Mouse (Mus musculus): ENCODE data around the gene Nit1. TPM values are rescaled to one million over a fixed set of nuclear protein-coding genes. Genes with fewer than 3 reads are reported as not detected.
A peak's percentile ranks its signal among the peaks of the same experiment; 100 is the strongest.

Nit1 gene
- polyA plus RNA-seq, 1 experiment, result 52.2 TPM

DNA sequence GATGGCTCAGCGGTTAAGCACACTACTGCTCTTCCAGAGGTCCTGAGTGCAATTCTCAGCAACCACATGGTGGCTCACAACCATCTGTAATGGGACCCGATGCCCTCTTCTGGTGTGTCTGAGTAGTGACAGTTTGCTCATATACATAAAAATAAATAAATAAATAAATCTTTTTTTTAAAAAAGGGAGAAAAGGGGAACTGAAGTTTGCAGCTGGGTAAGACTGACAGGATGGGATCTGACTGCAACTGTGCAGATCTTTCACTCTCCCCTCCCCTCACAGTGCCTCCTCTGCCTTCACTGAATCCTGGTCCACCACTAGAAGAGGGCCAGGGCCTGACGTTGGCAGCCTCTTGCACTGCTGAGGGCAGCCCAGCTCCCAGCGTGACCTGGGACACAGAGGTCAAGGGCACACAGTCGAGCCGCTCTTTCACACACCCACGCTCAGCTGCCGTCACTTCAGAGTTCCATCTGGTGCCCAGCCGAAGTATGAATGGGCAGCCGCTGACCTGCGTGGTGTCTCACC lies 36.7 kb upstream of the Nit1 start:
- H3K36me3 ChIP-seq (ENCODE audit: control insufficient read depth, insufficient read depth, low read length), result no peaks in the 10 kb centered on the region
- TF ChIP-seq POLR2A (IDR thresholded peaks at IDR 0.05; ENCODE audit: control insufficient read depth, extremely low read depth, insufficient read depth, low read length, poor library complexity), result no peak
- WGBS, result 85% methylated on average over 11 of the region's 11 CpGs
- no peak for DNase-seq
- H3K27me3 ChIP-seq (ENCODE audit: control insufficient read depth, insufficient read depth, low read length), result no peaks in the 10 kb centered on the region; the same call in 1 of the 2 replicates
- no peak overlapping the region for H3K4me3 ChIP-seq (ENCODE audit: control insufficient read depth, insufficient read depth, low read length)
- peaks cover 6% of the 10 kb centered on the region for H3K4me1 ChIP-seq (replicated peaks; ENCODE audit: control insufficient read depth, insufficient read depth, low read length)
- H3K27ac ChIP-seq (ENCODE audit: control insufficient read depth, insufficient read depth, low read length), result no peak overlapping the region

DNA sequence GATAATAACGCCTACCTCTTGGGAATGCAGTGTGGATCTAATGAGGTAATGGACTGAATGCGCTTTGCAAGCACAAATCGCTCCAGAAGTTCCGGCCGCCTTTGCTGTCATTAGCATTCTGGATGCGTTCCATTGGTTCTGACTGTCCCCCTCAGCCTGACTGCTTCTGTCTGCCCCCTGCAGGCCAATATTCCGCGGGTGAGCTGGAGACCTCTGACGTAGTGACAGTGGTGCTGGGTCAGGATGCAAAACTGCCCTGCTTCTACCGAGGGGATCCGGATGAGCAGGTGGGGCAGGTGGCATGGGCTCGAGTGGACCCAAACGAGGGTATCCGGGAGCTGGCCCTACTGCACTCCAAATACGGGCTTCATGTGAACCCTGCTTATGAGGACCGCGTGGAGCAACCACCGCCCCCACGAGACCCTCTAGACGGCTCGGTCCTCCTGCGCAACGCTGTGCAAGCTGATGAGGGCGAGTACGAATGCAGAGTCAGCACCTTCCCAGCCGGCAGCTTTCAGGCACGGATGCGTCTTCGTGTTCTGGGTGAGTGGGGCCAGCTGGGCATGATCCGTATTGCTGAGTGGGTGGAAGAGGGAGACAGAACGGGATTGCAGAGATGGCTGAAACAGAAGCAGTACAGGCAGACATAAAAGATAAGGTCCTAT lies 34.6 kb upstream of the Nit1 start:
- WGBS, result 24% methylated on average over 31 of the region's 31 CpGs

DNA sequence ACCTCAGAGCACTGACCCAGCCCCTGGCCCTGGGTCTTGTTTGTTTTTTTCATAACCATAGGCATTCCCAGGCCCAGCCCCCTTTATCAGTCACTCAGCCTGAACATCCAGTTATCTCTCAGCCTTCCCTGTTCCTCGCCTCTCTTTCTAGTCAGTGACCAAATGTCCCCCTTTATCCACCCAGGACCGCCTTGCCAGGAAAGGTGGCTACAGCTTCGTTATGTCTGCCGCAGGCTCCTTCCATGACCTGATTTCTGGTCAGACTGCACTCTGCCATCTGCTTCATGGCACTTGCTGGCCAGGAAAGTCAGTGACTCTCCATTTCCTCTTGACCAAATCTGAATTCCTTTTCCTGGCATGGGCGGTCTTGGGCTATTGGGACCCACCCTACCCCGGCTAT lies 32.9 kb upstream of the Nit1 start:
- Histone ChIP-seq H3K27me3 (ENCODE audit: control insufficient read depth, insufficient read depth, low read length) (no peaks in the 10 kb centered on the region; the same call in 1 of the 2 replicates), H3K36me3 (ENCODE audit: control insufficient read depth, insufficient read depth, low read length) (no peaks in the 10 kb centered on the region), H3K4me1 (replicated peaks; ENCODE audit: control insufficient read depth, insufficient read depth, low read length) (peaks cover 4% of the 10 kb centered on the region), H3K27ac (ENCODE audit: control insufficient read depth, insufficient read depth, low read length) (no peak overlapping the region), H3K4me3 (ENCODE audit: control insufficient read depth, insufficient read depth, low read length) (no peak overlapping the region)
- no peak for DNase-seq
- TF ChIP-seq POLR2A (IDR thresholded peaks at IDR 0.05; ENCODE audit: control insufficient read depth, extremely low read depth, insufficient read depth, low read length, poor library complexity), result no peak
- no peak for TF ChIP-seq CTCF (IDR thresholded peaks at IDR 0.05; ENCODE audit: borderline replicate concordance, control insufficient read depth, extremely low read depth, insufficient read depth, low read length, poor library complexity)
- WGBS, result 90% methylated on average over 6 of the region's 6 CpGs

More for the DNA sequence above, 34.6 kb upstream of the Nit1 start:
- TF ChIP-seq POLR2A (IDR thresholded peaks at IDR 0.05; ENCODE audit: control insufficient read depth, extremely low read depth, insufficient read depth, low read length, poor library complexity) (no peak), CTCF (IDR thresholded peaks at IDR 0.05; ENCODE audit: borderline replicate concordance, control insufficient read depth, extremely low read depth, insufficient read depth, low read length, poor library complexity) (peak; percentile 80)
- no peak overlapping the region for H3K4me3 ChIP-seq (ENCODE audit: control insufficient read depth, insufficient read depth, low read length)
- DNase-seq, result peak; percentile 79
- H3K36me3 ChIP-seq (ENCODE audit: control insufficient read depth, insufficient read depth, low read length), result no peaks in the 10 kb centered on the region
- H3K4me1 ChIP-seq (replicated peaks; ENCODE audit: control insufficient read depth, insufficient read depth, low read length), result peaks cover 4% of the 10 kb centered on the region
- H3K27me3 ChIP-seq (ENCODE audit: control insufficient read depth, insufficient read depth, low read length), result no peaks in the 10 kb centered on the region; the same call in 1 of the 2 replicates
- no peak overlapping the region for H3K27ac ChIP-seq (ENCODE audit: control insufficient read depth, insufficient read depth, low read length)

DNA sequence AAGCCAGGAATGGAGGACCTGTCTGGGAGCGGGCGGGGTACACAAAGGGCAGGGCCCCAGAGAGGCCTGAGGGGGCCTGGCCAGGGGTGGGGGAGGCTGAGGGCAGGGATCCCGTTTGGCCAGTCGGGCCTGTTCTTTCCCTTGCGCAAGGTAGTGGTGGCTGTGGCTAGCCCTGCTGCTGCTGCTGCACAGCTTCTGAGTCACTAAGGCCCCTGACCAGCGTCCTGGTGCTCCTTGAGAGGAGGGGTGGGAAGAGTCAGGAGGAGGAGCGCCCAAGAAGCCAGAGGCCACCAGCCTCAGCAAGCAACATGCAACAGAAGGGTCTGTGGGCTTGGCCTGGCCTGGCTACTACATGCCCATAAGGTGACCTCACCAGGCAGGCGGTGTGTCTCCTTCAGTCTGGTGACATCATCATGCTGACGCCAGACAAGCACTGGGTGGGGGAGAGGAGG lies 30.2 kb upstream of the Nit1 start:
- no peak overlapping the region for H3K27ac ChIP-seq (ENCODE audit: control insufficient read depth, insufficient read depth, low read length)
- peaks cover 4% of the 10 kb centered on the region for H3K4me1 ChIP-seq (replicated peaks; ENCODE audit: control insufficient read depth, insufficient read depth, low read length)
- WGBS, result 85% methylated on average over 9 of the region's 9 CpGs
- no peak for DNase-seq
- TF ChIP-seq POLR2A (IDR thresholded peaks at IDR 0.05; ENCODE audit: control insufficient read depth, extremely low read depth, insufficient read depth, low read length, poor library complexity) (no peak), CTCF (IDR thresholded peaks at IDR 0.05; ENCODE audit: borderline replicate concordance, control insufficient read depth, extremely low read depth, insufficient read depth, low read length, poor library complexity) (no peak)
- no peak overlapping the region for H3K4me3 ChIP-seq (ENCODE audit: control insufficient read depth, insufficient read depth, low read length)
- H3K36me3 ChIP-seq (ENCODE audit: control insufficient read depth, insufficient read depth, low read length), result no peaks in the 10 kb centered on the region
- H3K27me3 ChIP-seq (ENCODE audit: control insufficient read depth, insufficient read depth, low read length), result no peaks in the 10 kb centered on the region

DNA sequence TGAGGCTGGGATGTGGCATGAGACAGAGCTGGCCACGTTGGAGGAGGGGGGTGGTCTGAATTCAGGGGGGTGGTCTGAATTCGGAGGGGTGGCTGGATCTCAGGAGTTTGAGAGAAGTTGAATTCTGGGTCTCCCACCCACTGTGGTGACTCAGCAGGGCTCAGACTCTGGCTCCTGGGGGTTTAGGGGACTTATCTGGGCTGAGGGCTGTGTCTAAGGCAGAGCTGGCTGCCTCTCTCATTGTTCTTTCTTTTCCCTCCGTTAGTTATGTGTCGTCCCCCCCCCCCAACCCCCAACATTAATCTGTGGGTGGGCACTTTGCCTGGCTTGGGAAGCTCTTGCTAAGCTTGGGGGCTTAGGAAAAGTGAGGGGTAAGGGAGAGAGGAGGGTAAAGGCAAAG lies 28.5 kb upstream of the Nit1 start:
- 26% methylated on average over 4 of the region's 4 CpGs for WGBS
- Histone ChIP-seq H3K36me3 (ENCODE audit: control insufficient read depth, insufficient read depth, low read length) (no peaks in the 10 kb centered on the region), H3K4me1 (replicated peaks; ENCODE audit: control insufficient read depth, insufficient read depth, low read length) (no peaks in the 10 kb centered on the region), H3K27me3 (ENCODE audit: control insufficient read depth, insufficient read depth, low read length) (no peaks in the 10 kb centered on the region), H3K27ac (ENCODE audit: control insufficient read depth, insufficient read depth, low read length) (no peak overlapping the region), H3K4me3 (ENCODE audit: control insufficient read depth, insufficient read depth, low read length) (no peak overlapping the region)
- no peak for DNase-seq
- TF ChIP-seq CTCF (IDR thresholded peaks at IDR 0.05; ENCODE audit: borderline replicate concordance, control insufficient read depth, extremely low read depth, insufficient read depth, low read length, poor library complexity), result no peak
- TF ChIP-seq POLR2A (IDR thresholded peaks at IDR 0.05; ENCODE audit: control insufficient read depth, extremely low read depth, insufficient read depth, low read length, poor library complexity), result no peak

DNA sequence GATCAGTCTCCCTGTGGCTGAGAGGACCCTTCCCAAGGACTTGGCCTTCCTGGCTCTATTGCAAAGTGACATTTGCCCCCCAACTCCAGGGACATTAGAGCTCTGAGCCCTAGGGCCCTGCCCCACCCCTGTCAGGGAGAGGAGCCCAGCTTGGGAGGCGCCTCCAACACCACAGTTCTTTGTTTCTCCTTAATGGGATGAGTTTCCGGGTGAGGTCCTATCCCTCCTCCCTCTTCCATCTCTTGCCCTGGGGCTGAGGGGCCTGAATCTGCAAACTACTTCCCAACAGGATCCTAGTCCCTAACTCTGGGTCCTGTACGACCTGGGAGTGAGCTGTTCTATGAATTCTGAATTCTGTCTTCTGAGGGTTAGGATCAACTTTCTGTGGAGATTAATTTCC lies 27.4 kb upstream of the Nit1 start:
- DNase-seq, result no peak
- Histone ChIP-seq H3K4me3 (ENCODE audit: control insufficient read depth, insufficient read depth, low read length) (no peak overlapping the region), H3K4me1 (replicated peaks; ENCODE audit: control insufficient read depth, insufficient read depth, low read length) (no peaks in the 10 kb centered on the region), H3K27ac (ENCODE audit: control insufficient read depth, insufficient read depth, low read length) (no peak overlapping the region), H3K27me3 (ENCODE audit: control insufficient read depth, insufficient read depth, low read length) (no peaks in the 10 kb centered on the region), H3K36me3 (ENCODE audit: control insufficient read depth, insufficient read depth, low read length) (no peaks in the 10 kb centered on the region)
- WGBS, result 91% methylated on average over 3 of the region's 3 CpGs
- TF ChIP-seq POLR2A (IDR thresholded peaks at IDR 0.05; ENCODE audit: control insufficient read depth, extremely low read depth, insufficient read depth, low read length, poor library complexity) (no peak), CTCF (IDR thresholded peaks at IDR 0.05; ENCODE audit: borderline replicate concordance, control insufficient read depth, extremely low read depth, insufficient read depth, low read length, poor library complexity) (no peak)
